Mouse (Mus musculus): ENCODE data around the gene Arhgap27.

GRCm38 (mm10) chr11:103333719-103334398, 29.6 kb downstream of the Arhgap27 start:
- no peak for TF ChIP-seq GATA1 (IDR thresholded peaks at IDR 0.05; ENCODE audit: low read length)
- no peak for TF ChIP-seq TAL1 (IDR thresholded peaks at IDR 0.05; ENCODE audit: low read length)

All from erythroblast, embryonic 14.5 days (primary cell).